Mouse (Mus musculus) R1 (cell line): ENCODE data around the gene 5330417H12Rik.

Experiments used
- DNase-seq: peaks from one replicate; pipeline ENCODE4 v3.0.0-alpha.2; 2018; ENCODE audit warnings: low read depth, low spot score

5330417H12Rik gene

DNA sequence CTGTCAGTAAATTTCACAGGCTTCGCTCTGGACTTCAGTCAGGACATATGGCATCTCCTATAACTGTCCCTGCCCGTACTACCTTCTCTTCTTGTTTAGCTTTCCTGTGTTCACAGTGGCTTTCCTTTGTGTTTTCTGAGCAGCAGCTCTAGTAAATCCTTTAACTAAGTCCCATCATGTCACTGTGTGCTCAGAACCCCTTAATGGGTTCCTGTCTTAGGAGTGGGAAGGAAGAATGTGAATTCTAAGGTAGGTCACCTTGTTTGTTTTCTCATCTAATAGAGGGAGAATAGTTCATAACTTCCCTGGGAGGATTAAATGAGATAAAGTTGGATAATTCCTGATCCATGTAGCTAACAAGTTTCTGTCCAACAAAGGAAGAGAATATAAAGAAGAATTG, at the start of gene 5330417H12Rik:
Gene 5330417H12Rik, minus strand, starts transcription at position 101 of the 400 bp plus-strand sequence.
- no peak for DNase-seq

DNA sequence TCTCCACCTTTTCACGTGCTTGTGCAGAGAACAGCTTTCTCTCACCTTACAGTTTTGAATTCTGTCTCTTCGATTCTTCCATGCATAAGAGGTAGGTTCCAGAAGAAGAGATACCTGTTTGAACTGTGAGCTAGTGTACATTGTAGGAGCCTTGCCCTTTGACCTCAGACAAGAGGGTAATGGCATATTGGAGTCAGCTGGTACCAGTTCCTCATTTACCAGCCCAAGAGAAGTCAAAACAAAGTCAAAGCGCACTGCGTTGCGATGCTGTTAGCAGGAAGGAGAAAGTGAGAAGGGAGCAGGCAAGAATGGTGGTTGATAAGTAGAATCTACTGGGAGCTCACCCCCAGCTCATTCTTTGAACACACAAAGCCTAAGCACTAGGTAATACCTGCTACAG, 43.6 kb upstream of the 5330417H12Rik start:
- DNase-seq = no peak

DNA sequence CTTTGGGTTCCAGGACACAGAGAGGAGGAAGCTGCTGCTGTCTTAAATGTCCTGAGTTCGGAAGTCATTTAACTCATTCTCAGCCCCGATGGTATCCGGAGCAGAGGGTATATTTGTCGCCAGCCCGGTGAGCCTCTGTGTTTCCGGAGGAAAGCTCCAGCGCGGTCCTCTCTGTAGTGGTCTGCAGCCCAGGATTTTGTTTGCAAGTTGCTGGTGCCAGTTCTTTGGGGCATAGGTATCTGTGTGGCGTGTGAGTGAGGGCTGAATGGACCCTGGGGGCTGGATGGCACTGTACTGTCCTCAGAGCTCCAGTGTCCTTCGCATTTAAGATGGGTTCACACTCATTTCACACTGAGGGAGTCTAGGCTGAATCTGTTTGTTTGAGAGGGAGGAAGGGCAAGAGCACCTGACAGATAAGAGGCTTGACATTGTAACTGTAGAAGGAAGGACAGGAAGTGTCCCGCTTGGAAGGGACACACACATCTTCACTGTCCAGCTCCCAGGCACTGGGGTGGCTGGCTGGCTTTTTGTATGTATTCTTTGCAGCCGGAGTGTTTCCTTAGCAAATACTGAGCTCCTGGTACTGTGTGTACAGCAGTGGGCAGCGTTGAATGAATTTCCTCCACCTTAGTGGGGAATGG, 41.4 kb upstream of the 5330417H12Rik start:
- no peak for DNase-seq

DNA sequence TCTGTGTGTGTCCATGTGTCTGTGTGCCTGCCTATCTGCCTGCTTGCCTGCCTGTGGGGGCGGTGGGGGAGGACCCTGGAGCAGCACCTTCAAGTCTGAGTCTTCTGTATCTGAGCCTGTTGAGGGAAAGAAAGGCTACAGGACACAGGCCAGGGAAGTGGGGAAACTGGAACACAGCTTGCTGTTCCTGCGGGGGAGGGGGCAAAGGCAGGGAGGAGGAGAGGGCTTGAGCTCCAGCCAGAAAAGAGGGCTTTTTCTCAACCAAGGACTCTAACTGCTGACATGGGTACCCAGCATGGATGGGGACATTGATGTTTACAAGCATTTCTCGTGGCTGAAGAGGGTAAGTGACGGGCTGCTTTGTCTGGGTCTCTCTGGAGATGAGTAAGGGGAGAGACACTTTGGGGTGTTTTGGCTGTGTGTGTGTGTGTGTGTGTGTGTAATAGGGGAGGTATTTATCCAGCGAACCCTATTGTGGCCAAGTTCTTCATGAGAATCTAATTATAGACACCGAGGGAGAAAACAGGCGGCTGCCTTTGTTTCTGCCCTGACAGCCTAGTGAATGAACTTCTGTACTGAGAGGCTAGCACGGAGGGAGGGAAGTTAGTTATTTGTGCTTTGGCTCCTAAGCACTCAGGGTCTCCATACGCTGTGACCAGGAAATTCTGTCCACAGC, 40.8 kb upstream of the 5330417H12Rik start:
- DNase-seq = no peak

DNA sequence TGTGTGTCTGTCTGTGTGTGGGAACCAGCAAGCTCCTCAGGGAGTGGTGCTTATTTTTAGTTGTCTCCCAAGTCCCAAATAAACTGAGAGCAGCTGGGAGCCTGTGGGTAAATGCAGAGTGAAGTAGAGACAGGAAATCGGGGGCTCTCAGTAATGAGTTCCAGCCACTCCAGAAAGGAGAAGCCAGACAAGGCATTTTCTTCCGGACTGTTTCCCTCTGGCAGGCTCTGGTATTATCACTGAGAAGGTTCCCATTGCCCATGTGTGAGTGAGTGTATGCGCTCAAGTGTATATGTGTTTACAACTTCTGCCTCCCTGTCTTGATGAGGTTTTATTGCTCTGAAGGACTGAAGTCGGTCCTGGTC, 40.2 kb upstream of the 5330417H12Rik start:
- no peak for DNase-seq

DNA sequence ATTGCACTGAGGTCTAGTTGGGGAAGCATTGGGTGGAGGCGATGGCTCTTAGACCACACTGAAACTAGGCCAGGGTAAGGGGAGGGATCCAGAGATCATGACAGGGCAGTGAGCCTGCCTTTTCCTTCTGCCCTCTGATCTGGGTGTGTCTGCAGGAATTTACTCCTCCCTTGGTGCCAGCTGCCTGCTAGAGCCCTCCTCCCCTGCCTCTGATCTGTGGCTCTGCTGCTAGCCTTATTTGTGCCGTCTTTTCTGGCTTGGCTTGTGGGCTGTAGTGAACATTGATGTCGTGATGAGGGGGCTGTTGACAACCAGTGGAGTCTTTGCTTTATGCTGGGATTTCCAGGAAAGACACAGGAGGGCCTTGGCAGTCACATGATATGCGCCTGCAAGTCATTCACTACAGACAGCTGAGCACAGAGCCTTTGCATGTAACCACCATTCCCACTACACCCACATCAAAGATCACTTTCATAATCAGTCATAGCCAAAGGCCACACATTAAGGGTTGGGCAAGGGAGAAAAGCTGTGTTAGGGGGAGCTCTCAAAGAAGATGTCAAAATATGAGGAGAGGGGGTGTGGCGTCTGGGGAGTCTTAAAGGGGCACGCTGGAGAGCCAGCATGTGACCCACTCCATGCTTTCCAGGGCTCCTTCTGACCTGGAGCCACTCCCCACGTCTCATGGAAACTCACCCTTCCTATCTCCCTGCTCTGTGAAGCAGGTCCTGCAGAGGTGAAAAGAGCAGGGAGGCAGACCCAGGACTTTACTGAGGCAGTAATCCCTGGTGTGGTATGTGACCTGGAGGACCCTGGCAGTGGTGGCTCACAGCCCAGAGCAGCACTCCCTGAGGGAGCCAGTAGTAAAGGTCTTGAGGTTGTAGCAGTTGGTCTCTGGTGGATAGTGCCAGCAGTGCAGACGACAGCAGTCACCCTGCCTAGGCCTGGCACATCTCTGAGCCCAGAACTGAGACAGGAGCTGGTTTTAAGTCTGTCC, 39.4 kb upstream of the 5330417H12Rik start:
- peak; percentile 30 for DNase-seq

DNA sequence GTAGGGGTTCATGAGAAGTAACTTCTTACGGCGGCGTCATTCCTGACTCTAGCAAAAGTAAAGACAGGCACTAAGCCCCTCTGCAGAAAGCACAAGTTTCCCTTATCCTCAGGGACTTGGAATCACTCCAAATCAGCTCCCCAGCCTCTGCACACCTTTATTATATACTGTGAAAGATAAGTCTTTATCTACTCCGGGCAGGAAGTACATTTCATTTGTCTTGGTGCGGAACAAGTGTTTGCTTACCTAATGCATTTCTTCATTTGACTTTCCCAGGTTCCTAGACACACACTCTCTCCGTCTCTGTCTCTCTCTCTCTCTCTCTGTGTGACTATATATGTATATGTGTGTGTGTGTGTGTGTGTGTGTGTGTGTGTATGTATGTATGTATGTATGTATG, 38.7 kb upstream of the 5330417H12Rik start:
- DNase-seq = no peak

DNA sequence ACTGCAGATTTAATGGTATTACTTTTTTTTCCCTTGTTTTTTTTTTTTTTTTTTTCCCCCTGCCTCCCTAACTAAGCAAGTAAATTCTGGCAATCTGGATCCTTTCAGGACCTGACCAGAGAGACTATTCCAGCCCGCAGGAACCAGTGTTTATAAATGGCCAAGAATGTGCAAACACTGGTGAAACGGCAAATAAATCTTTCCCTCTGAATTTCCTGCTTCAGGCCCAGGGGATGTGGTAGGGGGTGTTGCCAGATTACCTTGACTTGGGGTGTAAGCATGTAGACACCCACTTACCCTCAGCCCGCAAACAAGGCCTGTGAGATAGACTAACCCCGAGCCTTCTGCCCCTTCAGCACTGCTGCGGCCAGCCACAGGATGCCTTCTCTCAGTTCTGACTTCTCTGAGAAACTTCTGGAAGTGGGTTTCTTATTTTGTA, 36.9 kb upstream of the 5330417H12Rik start:
- no peak for DNase-seq

DNA sequence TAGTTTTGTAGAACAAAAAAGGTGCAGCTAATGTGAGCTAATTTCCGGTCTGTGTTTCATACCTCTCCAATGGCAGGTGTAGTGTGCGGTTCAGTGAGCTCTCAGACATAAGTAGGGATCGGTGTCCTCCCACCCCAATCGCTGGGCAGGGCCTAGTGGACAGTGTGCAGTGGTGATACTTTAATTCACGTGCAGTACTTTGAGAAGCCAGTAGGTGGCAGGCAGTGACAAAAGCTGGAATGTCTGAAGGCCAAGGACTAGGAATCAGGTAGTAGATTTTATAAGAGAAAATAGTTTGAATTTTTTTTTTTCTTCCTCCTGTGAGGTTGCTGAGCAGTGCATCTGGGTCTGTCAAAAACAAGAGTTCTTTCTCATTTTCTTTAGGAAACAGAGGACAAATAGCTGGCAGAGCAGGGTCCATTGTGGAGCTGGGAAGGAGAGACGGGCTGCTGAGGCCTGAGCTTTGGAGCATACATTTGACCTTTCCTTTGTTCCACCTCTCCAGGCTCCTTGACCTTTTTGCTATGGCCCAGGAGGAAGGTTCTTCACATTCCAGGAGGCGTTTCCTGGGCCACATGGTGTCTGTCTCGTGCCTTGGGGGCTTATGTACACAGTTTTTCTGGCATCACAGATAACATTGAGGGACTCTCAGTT, 36.4 kb upstream of the 5330417H12Rik start:
- peak; percentile 94 for DNase-seq

DNA sequence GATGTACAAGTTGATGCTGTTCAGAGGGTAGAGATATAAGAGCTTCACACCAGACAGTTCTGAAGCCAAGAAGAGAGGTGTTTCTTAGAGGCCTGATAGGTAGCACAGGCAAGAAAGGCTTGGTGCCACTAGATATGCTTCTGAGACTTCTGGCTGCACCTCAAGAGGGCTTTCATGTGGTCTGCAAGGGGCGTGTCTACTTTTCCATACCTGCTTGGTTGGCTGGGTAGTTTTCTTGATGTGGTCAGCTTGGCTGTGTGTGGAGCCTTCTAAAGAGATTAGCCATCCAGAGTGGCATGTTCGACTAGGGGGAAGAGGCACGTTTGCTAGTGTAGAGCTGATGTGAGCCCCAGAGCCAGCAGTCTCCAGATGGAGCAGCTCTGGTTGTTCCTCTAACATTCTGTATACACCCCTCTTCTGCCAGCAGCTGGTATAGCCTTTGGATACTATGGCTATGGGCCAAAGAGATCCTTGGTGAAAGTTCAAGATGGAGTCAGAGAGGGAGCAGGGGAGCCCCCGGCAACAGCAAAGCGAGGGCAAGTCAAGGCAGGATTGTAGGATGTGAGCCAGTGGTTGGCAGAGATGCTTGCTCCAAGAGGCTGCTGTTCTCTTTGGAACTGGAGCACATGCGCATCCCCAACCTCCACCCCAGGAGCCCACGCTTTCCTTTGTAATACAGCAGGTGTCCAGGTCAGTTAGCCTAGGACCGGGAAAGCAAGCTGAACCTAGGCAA, 34.4 kb upstream of the 5330417H12Rik start:
- DNase-seq = no peak

DNA sequence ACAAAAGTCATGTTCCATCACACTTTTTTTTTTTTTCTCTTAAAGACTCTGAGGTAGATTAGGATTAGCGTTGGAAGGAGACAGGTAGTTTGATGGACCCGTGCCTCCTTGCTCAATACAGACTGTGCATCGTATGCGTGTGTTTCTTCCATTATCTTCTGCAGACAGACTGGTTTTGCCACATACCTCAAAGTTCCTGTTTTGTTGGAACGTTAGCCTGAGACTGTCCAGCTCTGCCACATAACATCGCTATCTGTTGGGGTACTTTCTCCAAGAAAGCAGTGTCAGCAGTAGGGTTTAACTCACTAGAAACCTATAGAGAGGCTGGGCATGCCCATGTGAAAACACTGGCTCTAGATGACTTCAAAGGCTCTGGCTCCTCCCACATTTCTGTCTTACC, 31.5 kb upstream of the 5330417H12Rik start:
- DNase-seq = no peak

DNA sequence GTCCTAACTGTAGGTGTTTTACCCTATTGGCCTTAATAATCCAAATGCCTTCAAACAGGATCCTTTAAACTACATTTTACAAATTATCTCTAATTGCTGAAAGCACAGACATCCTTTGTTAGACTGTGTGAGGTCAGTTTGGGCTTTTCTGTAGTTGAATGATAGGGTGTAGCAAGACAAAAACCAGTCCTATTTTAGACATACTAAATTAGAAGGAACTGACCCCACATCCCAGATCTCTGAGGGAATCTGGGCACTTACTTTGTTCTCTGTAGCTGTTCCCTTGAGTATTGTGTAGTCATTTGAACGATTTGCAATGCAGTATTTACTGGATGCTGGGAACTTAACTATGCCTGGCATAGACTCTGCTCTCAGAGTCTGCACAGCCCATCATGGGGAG, 26.9 kb upstream of the 5330417H12Rik start:
- DNase-seq = no peak

DNA sequence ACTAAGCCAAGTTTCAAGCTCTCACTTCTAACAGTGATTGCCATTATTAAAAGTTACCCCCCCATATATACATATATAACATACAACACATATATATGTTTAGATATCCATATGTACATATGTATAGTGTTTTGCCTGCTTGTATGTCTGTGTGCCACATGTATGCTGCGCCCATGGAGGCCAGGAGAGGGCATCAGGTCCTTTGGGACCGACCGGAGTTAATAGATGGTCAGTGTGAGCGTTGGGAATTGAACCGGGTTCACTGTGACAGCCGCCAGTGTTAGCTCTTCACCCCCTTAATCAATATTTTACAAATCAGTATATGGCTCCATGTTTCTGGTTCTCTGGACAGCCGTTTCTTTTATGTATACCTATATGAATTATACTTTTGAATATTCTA, 25.0 kb upstream of the 5330417H12Rik start:
- DNase-seq = no peak

DNA sequence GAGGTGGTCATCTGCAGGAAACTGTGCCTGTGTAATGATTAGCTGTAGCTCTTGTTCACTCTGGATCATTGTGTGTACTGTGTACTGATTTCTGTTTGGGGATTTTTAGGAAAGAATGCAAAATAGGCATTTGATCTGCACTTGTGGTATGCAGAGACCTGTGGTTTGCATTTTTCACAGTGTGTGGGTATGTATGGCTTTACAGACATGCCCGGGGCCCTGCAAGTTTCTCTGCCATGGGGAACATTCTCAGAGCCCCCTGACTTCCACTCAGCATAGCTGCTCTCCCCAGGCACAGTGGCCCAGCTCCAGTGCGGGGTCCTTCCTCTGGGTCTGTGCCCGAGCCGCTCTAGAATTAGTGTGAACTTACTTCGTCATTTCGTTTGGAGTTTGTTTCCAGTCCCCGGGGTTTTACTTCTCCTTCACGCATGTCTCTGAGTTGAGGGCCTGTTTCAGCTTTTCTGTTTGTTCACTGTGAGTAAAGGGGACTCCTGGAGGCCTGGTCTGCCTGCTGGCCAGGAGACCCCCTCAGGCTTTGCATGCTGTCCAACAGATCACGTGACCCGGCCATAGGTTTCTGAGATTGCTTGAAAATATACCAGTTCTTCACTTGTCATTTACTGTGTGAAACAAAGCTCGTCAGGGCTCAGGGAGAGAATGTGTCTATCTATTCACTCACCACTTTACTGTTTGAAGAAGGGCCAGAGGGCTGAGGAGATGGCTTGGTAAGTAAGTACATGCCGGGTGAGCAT, 24.2 kb upstream of the 5330417H12Rik start:
- no peak for DNase-seq

DNA sequence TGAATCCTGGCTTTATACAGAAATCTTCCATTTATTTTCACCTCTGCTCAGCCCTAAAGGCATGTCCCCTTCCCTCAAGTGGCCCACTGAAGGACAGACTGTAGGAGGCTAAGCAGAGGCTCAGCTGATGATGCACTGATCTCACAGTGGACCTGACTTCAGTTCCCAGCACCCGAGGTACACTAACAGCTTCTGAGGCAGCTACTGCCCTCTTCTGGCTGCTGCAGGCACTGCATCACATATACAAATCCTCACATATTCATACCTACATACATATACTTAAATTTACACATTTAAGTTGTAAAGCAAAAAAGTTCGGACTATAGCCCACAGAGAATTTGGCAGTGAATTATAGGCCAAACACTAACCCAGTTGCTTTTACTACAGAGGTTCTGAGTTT, 20.0 kb upstream of the 5330417H12Rik start:
- peak; percentile 53 for DNase-seq

DNA sequence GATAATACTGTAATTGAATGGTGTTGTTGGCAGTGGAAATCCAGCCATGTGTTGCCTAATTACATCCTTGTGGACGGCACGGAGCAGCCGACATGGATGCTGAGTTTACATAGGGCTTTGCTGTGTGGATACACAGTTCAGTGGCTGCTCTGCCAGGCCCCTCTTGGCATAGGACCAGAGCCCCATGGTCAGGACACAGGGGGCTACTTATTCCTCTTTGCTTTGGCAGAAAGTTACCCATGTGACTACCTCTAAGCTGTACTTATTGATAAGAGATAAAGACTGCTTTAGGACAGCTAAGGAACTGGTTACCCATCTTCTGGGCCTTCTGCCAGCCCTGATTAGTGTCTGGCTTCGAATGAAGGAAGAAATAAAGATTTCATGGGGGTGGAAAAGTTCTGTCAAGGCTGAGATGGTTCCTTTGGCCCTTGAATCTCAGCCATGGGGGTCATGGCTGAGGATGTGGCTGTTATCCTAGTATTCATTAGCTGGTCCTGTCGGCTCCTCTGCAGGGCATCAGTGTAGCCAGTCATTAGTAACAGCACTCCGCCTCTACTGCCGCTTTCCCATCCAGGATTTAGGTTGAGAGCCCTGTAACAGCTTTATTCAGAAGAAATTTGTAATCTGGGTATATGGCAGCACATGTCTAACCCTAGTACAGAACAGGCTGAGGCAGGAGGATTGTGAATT, 17.8 kb upstream of the 5330417H12Rik start:
- DNase-seq = no peak

DNA sequence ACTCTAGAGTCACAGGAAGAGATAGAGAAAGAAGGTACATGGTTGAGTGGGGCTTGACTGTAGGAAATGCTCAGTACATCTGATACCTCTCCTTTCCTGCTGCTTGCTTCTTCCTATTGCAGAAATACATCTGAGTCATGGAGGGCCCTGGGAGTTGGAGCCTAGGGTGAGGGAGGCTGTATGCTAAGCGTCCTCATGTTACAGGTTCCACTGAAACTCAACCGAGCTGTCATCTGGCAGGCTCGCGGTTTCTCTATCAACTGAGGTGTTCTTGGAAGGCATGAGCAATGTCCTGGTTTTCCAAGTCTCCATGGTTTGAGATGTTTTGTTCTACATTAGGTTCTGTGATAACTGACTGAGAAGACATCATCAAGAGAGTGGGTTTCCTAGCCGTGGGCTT, 13.1 kb upstream of the 5330417H12Rik start:
- DNase-seq = no peak

DNA sequence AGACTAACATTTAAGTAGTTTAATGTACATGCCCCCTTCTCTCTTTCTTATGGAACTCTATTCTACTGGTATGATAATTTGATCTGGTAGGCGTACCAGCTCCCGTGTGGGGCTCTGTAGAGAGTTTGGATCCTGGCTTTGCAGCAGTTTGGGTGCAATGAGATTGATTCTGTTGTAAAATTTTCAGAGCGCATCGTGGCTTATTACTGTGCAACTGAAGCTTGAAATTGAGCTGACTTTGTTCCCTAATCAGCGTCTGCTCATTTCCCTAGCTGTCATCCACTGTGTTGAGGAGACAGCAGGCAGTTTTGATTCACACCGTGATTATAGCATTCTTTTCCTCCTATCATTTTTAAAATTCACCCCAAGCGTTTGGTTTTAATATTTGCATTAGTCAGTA, 12.4 kb upstream of the 5330417H12Rik start:
- no peak for DNase-seq

DNA sequence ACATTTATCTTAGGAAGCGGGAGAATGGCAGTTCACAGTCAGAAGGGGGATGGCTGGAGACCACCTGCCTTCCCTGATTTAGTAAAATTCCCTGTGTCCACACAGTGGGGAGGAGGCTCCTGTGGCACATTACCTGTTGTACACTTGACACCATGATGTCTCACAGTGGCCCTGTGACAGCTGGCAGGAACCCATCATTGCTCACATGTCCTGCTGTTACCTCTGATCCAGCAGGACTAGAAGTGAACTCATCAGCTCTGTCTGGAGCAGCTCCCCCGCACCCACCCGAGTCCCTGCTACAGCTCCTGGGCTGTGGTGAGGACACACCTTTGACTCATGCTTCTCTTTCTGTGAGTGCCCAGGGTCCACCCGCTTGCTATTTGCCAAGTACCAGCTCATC, 8.2 kb upstream of the 5330417H12Rik start:
- no peak for DNase-seq

DNA sequence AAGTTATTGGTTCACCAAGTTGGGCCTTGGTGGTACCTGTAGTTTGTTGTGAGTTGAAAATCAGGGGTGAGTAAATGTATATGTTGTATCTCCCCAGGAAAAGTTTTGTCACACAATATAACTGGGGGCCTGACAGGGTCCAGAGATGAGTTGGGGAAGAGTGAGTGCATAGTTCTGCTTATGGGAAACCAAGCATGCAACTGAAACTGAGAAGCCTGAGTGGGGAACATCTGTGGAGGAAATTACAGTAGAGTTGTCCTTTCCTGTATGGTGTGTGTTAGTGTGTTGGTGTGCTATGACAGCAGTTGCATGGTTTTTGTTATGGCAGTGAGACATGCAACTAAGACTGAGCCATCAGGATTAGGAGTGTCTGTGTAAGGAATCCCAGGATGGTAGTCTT, 3.4 kb upstream of the 5330417H12Rik start:
- no peak for DNase-seq
